Mouse (Mus musculus) MEL (cell line): ENCODE results near the gene Gm37240. TPM values are rescaled to one million over a fixed set of nuclear protein-coding genes. Genes with fewer than 3 reads are reported as not detected.

Experiments
- DNase-seq: peaks from one replicate; pipeline ENCODE4 v3.0.0; 2011; ENCODE audit warnings: low read depth, low spot score
- H3K27ac ChIP-seq: 2 replicates; pipeline ENCODE4 v1.5.1; 2012; ENCODE audit warnings: low read depth, mild to moderate bottlenecking, control low read depth, low read length, moderate library complexity; ENCODE audit not compliant: control insufficient read depth
- H3K27me3 ChIP-seq, 2 experiments: fragments of 150-350 bp in 1 of 2; sonication (generic) in 1 of 2; 2 replicates each; pipeline ENCODE4 v1.6.1; 2012; ENCODE audit warnings: low read length in 2 of 2, mild to moderate bottlenecking in 2 of 2, improper control_type of control experiment in 1 of 2, moderate library complexity in 1 of 2; ENCODE audit not compliant: insufficient read depth in 2 of 2, control insufficient read depth in 1 of 2
- H3K36me3 ChIP-seq, 2 experiments: 2 replicates each; pipeline ENCODE4 v1.6.1; 2012 to 2014; ENCODE audit warnings: low read length in 2 of 2, improper control_type of control experiment in 1 of 2, inconsistent platforms in 1 of 2, mild to moderate bottlenecking in 1 of 2; ENCODE audit not compliant: insufficient read depth in 2 of 2, control insufficient read depth in 1 of 2
- H3K4me1 ChIP-seq, 2 experiments: fragments of 150-350 bp in 1 of 2; sonication (generic) in 1 of 2; 2 replicates each; pipeline ENCODE4 v1.6.1; 2012; ENCODE audit warnings: low read length in 2 of 2, improper control_type of control experiment in 1 of 2, mild to moderate bottlenecking in 1 of 2; ENCODE audit not compliant: insufficient read depth in 2 of 2, control insufficient read depth in 1 of 2
- H3K4me3 ChIP-seq, 2 experiments: fragments of 150-350 bp in 1 of 2; sonication (generic) in 1 of 2; 2 replicates each; pipeline ENCODE4 v1.5.1; 2012; ENCODE audit warnings: low read depth in 2 of 2, low read length in 2 of 2, mild to moderate bottlenecking in 2 of 2, moderate library complexity in 2 of 2, control low read depth in 1 of 2, improper control_type of control experiment in 1 of 2; ENCODE audit not compliant: control insufficient read depth in 1 of 2, insufficient read depth in 1 of 2
- H3K79me2 ChIP-seq: 2 replicates; pipeline ENCODE4 v1.6.1; 2012; ENCODE audit warnings: mild to moderate bottlenecking, low read length, moderate library complexity; ENCODE audit not compliant: control insufficient read depth, poor library complexity, insufficient read depth
- H3K9ac ChIP-seq: 2 replicates; pipeline ENCODE4 v1.6.1; 2012; ENCODE audit warnings: low read depth, mild to moderate bottlenecking, control low read depth, low read length, moderate library complexity; ENCODE audit not compliant: control insufficient read depth, poor library complexity, severe bottlenecking
- H3K9me3 ChIP-seq: fragments of 150-350 bp; sonication (generic); replicated peaks from 2 replicates; pipeline ENCODE4 v1.6.1; 2012; ENCODE audit warnings: mild to moderate bottlenecking, low read length, improper control_type of control experiment, moderate library complexity; ENCODE audit not compliant: insufficient read depth
- CHD1 ChIP-seq: IDR thresholded peaks from 2 replicates; pipeline ENCODE4 v1.6.1; 2012; ENCODE audit warnings: low read depth, mild to moderate bottlenecking, inconsistent platforms, low read length, improper control_type of control experiment
- CHD2 ChIP-seq: IDR thresholded peaks from 2 replicates; pipeline ENCODE4 v1.6.1; 2011; ENCODE audit warnings: low read length, improper control_type of control experiment
- CTCF ChIP-seq, 3 experiments: IDR thresholded peaks in 2 of 3; conservative IDR thresholded peaks in 1 of 3; 2 replicates each; pipeline ENCODE4 v1.5.1; 2011 to 2012; ENCODE audit warnings: low read length in 3 of 3, low read depth in 2 of 3, mild to moderate bottlenecking in 2 of 3, improper control_type of control experiment in 1 of 3, inconsistent platforms in 1 of 3, mixed read lengths in 1 of 3, moderate library complexity in 1 of 3; ENCODE audit not compliant: control insufficient read depth in 1 of 3, insufficient read depth in 1 of 3, poor library complexity in 1 of 3, severe bottlenecking in 1 of 3
- GABPA ChIP-seq: IDR thresholded peaks from 2 replicates; pipeline ENCODE4 v1.6.1; 2012; ENCODE audit warnings: low read depth, mild to moderate bottlenecking, inconsistent platforms, low read length, improper control_type of control experiment, moderate library complexity
- GATA1 ChIP-seq: IDR thresholded peaks from 2 replicates; pipeline ENCODE4 v1.6.1; 2011; ENCODE audit warnings: low read depth, low read length, improper control_type of control experiment
- HCFC1 ChIP-seq: IDR thresholded peaks from 2 replicates; pipeline ENCODE4 v1.6.1; 2012; ENCODE audit warnings: low read depth, mild to moderate bottlenecking, inconsistent platforms, low read length, improper control_type of control experiment, moderate library complexity
- POLR2AphosphoS2 ChIP-seq: IDR thresholded peaks from 2 replicates; pipeline ENCODE4 v1.6.1; 2011; ENCODE audit warnings: low read length, improper control_type of control experiment
- RAD21 ChIP-seq: IDR thresholded peaks from 2 replicates; pipeline ENCODE4 v1.6.1; 2011; ENCODE audit warnings: mild to moderate bottlenecking, low read depth, low read length, improper control_type of control experiment
- RCOR1 ChIP-seq: IDR thresholded peaks from 2 replicates; pipeline ENCODE4 v1.6.1; 2012; ENCODE audit warnings: low read depth, mild to moderate bottlenecking, inconsistent platforms, low read length, improper control_type of control experiment
- SMC3 ChIP-seq: IDR thresholded peaks from 2 replicates; pipeline ENCODE4 v1.6.1; 2011; ENCODE audit warnings: low read depth, low read length, improper control_type of control experiment
- TCF12 ChIP-seq: IDR thresholded peaks from 2 replicates; pipeline ENCODE4 v1.6.1; 2014; ENCODE audit warnings: low read depth, mild to moderate bottlenecking, inconsistent platforms, low read length, improper control_type of control experiment, moderate library complexity
- USF2 ChIP-seq, 2 experiments: IDR thresholded peaks; 2 replicates each; pipeline ENCODE4 v1.6.1; 2011 to 2012; ENCODE audit warnings: improper control_type of control experiment in 2 of 2, low read length in 2 of 2, borderline replicate concordance in 1 of 2, inconsistent platforms in 1 of 2, low read depth in 1 of 2, mild to moderate bottlenecking in 1 of 2; ENCODE audit not compliant: insufficient read depth in 1 of 2
- ZC3H11A ChIP-seq: IDR thresholded peaks from 2 replicates; pipeline ENCODE4 v1.6.1; 2012; ENCODE audit warnings: low read depth, mild to moderate bottlenecking, inconsistent platforms, low read length, improper control_type of control experiment
- ZKSCAN1 ChIP-seq: IDR thresholded peaks from 2 replicates; pipeline ENCODE4 v1.6.1; 2012; ENCODE audit warnings: low read depth, mild to moderate bottlenecking, inconsistent platforms, low read length, improper control_type of control experiment, moderate library complexity
- ZMIZ1 ChIP-seq: IDR thresholded peaks from 2 replicates; pipeline ENCODE4 v1.6.1; 2012; ENCODE audit warnings: low read depth, mild to moderate bottlenecking, inconsistent platforms, low read length, improper control_type of control experiment, moderate library complexity
- polyA plus RNA-seq, 2 experiments: library from polyadenylated mRNA; stranded (reverse) in 1 of 2; unstranded in 1 of 2; fragments of >175 nt in 1 of 2; fragments of >200 nt in 1 of 2; gene quantifications; 2 replicates each; pipeline versions ENCODE4 v1.2.1 to v1.2.4; 2012; ENCODE audit warnings: low replicate concordance in 2 of 2, low read depth in 1 of 2; ENCODE audit not compliant: insufficient read length in 2 of 2, insufficient read depth in 1 of 2, missing spikeins in 1 of 2
- total RNA-seq: library from RNA; depleted of rRNA; stranded (reverse); fragments of 300-350 nt; gene quantifications from 2 replicates; pipeline ENCODE4 v1.2.3, GENCODE M21; 2012

The Gm37240 gene
- total and polyA plus RNA-seq, 3 experiments: 0.04 TPM; not detected in 2

GRCm38 (mm10) chr3:84936252-84936651 is 951.1 kb downstream of the Gm37240 start:
- peak; percentile 45 for DNase-seq
- no peak overlapping the region for H3K9ac ChIP-seq
- peaks cover 0 to 21% of the 10 kb centered on the region in 2 experiments; a peak in 3 of 4 replicates for H3K36me3 ChIP-seq
- H3K79me2 ChIP-seq: no peaks in the 10 kb centered on the region
- no peak for TF ChIP-seq CHD1
- TF ChIP-seq CTCF (IDR thresholded peaks at IDR 0.05 in 2 of 3, conservative IDR thresholded peaks at IDR 0.05 in 1 of 3; ENCODE audit: control insufficient read depth in 1 of 3, insufficient read depth in 1 of 3, low read depth in 2 of 3, low read length in 3 of 3, poor library complexity in 1 of 3, severe bottlenecking in 1 of 3): peak in 2 of 3 experiments; percentile 14 to 61; a peak in 3 of 6 replicates
- TF ChIP-seq GATA1: peak; percentile 38; the same call in 1 of the 2 replicates
- TF ChIP-seq SMC3: peak; percentile 54
- TF ChIP-seq POLR2AphosphoS2: no peak
- TF ChIP-seq RAD21: peak; percentile 73
- TF ChIP-seq ZKSCAN1: no peak
- TF ChIP-seq ZC3H11A: peak; percentile 36; the same call in 1 of the 2 replicates
- no peak for TF ChIP-seq RCOR1
- H3K27ac ChIP-seq: no peak overlapping the region
- no peaks in the 10 kb centered on the region for H3K27me3 ChIP-seq
- peaks cover 5 to 8% of the 10 kb centered on the region in 2 experiments; a peak in 2 of 4 replicates for H3K4me1 ChIP-seq
- H3K4me3 ChIP-seq: no peak overlapping the region
- H3K9me3 ChIP-seq: no peaks in the 10 kb centered on the region

GRCm38 (mm10) chr3:84935729-84936128 is 951.6 kb downstream of the Gm37240 start:
- TF ChIP-seq USF2 (IDR thresholded peaks at IDR 0.05; ENCODE audit: borderline replicate concordance in 1 of 2, insufficient read depth in 1 of 2, low read depth in 1 of 2, low read length in 2 of 2): no peak
- no peak for TF ChIP-seq GABPA
- TF ChIP-seq SMC3: no peak
- TF ChIP-seq HCFC1: no peak
- TF ChIP-seq CHD2: no peak
- no peak for TF ChIP-seq ZMIZ1
- TF ChIP-seq GATA1: no peak
- TF ChIP-seq TCF12: no peak
- no peak for TF ChIP-seq RCOR1
- no peak for TF ChIP-seq CHD1
- no peak overlapping the region for H3K27ac ChIP-seq
- H3K9ac ChIP-seq: no peak overlapping the region
- H3K36me3 ChIP-seq: peaks cover 0 to 21% of the 10 kb centered on the region in 2 experiments; a peak in 3 of 4 replicates
- H3K9me3 ChIP-seq: no peaks in the 10 kb centered on the region
- peaks cover 5 to 8% of the 10 kb centered on the region in 2 experiments; a peak in 2 of 4 replicates for H3K4me1 ChIP-seq
- no peak for DNase-seq
- H3K27me3 ChIP-seq: no peaks in the 10 kb centered on the region
- no peak overlapping the region for H3K4me3 ChIP-seq
- H3K79me2 ChIP-seq: no peaks in the 10 kb centered on the region
